Mouse (Mus musculus) hindbrain, embryonic 11.5 days (tissue): ENCODE results near the gene Scrt2. TPM values are rescaled to one million over a fixed set of nuclear protein-coding genes. Genes with fewer than 3 reads are reported as not detected.

ENCODE experiments used
- ATAC-seq: fragments of 200-750 bp; cut with Nextera tagmentation; 2 replicates; pipeline ENCODE4 v1.8.0; 2017; ENCODE audit warnings: mild to moderate bottlenecking, moderate TSS enrichment, moderate library complexity; ENCODE audit not compliant: low FRiP score
- DNase-seq: peaks from one replicate; pipeline ENCODE4 v3.0.0-alpha.2; 2015; ENCODE audit warnings: low spot score
- H3K27ac ChIP-seq: fragments of 300-500 bp; sonication (generic); 2 replicates; pipeline ENCODE4 v1.5.1; 2014; ENCODE audit warnings: mild to moderate bottlenecking, low read depth, low read length
- H3K27me3 ChIP-seq: fragments of 300-500 bp; sonication (generic); 2 replicates; pipeline ENCODE4 v1.6.1; 2014; ENCODE audit warnings: mild to moderate bottlenecking, low read length, moderate library complexity, mixed read lengths; ENCODE audit not compliant: control insufficient read depth, insufficient read depth
- H3K36me3 ChIP-seq: fragments of 300-500 bp; sonication (generic); 2 replicates; pipeline ENCODE4 v1.6.1; 2014; ENCODE audit warnings: mild to moderate bottlenecking, low read length, moderate library complexity, mixed read lengths; ENCODE audit not compliant: control insufficient read depth, insufficient read depth
- H3K4me1 ChIP-seq: fragments of 300-500 bp; sonication (generic); replicated peaks from 2 replicates; pipeline ENCODE4 v1.6.1; 2014; ENCODE audit warnings: low read length, mixed read lengths; ENCODE audit not compliant: control insufficient read depth, insufficient read depth
- H3K4me2 ChIP-seq: fragments of 300-500 bp; sonication (generic); replicated peaks from 2 replicates; pipeline ENCODE4 v1.6.1; 2014; ENCODE audit warnings: mild to moderate bottlenecking, low read depth, low read length
- H3K4me3 ChIP-seq: fragments of 300-500 bp; sonication (generic); 2 replicates; pipeline ENCODE4 v1.5.1; 2014; ENCODE audit warnings: low read depth, low read length
- H3K9ac ChIP-seq: fragments of 300-500 bp; sonication (generic); 2 replicates; pipeline ENCODE4 v1.6.1; 2014; ENCODE audit warnings: low read depth, low read length
- H3K9me3 ChIP-seq: fragments of 300-500 bp; sonication (generic); 2 replicates; pipeline ENCODE4 v1.6.1; 2016; ENCODE audit warnings: low read length; ENCODE audit not compliant: control insufficient read depth
- WGBS: fragments of 180-500 bp; shearing (Covaris S2); extraction: QIAGEN DNeasy Blood & Tissue Kit; methylation state at CpG from one replicate; pipeline ENCODE4 v1.1.7; 2014; 5-methylcytosine and 5-hydroxymethylcytosine counted together
- polyA plus RNA-seq: library from polyadenylated mRNA; unstranded; fragments of >200 nt; fragmentation: Nextera tagmentation; extraction: Ambion mirVana; gene quantifications from 2 replicates; pipeline ENCODE4 v1.2.1, GENCODE M21; 2014

Gene Scrt2
- polyA plus RNA-seq, 1 experiment from 2014 or later = 31.4 TPM

DNA sequence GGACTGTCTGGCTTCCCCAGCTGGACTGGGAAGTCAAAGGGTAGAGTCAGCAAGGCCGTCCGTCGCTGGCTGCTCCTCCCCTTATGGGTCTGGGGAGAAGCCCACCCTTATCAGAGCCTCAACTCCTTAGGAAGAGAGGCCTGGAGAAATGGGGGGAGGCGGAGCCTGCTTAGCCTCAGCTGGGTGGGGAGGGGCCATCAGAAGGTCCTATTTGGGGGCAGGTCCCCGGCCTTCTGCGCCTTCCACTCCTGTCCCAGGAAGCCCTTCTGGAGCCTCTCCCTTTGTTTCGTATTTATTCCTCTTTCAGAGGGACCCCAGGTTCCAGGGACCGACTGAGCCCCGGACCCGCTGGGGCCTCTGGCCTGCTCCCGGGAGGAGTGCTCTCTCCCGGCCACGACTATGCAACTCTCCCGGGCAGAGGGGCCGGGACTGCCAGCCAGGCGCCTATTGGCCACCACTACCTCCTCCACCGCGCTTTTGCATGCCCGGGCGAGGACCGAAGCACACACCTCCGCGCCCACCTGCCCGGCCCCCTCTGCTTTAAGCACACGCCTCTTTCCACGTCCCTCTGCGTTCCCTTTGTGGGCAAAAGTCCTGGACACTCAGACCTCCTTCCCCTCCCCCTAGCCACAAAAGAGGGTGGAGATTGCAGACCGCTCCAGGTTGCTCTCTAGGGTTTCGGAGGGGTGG lies 13.7 kb downstream of the Scrt2 start:
- H3K27me3 ChIP-seq = peaks cover 22% of the 10 kb centered on the region
- H3K36me3 ChIP-seq = no peaks in the 10 kb centered on the region
- ATAC-seq = peak; percentile 16; the same call in 1 of the 2 replicates
- H3K9me3 ChIP-seq = no peaks in the 10 kb centered on the region
- no peak overlapping the region for H3K4me3 ChIP-seq
- 4% methylated on average over 29 of the region's 29 CpGs for WGBS
- H3K27ac ChIP-seq = peak overlapping the region; percentile 85
- H3K4me2 ChIP-seq = no peak overlapping the region
- H3K9ac ChIP-seq = 0 out of 2 replicates have a peak overlapping the region, but pooled peaks have one; percentile 32
- DNase-seq = peak; percentile 48
- peaks cover 7% of the 10 kb centered on the region; the same call in 1 of the 2 replicates for H3K4me1 ChIP-seq

DNA sequence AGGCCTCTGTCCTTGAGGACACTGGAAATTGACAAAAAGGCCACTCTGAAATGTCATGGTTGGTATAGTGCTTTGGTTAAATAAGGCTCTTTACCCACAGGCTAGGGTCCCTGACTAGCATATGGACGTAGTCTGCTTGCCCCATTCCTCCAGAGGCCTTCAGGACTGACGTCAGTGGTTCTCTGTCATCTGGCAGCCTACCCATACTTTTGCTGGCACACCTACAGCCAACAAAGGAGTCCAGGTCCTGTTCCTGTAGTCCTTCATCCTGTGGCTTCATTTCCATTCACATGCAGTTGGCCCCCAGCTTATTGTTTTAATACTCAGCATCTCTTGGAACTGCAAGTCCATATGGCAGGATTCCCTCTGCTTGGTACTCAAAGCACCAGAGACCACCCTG lies 15.6 kb downstream of the Scrt2 start:
- ATAC-seq (0 out of 2 replicates have a peak, but pooled peaks have one; percentile 13), DNase-seq (no peak)
- Histone ChIP-seq H3K9ac (no peak overlapping the region), H3K27me3 (peaks cover 22% of the 10 kb centered on the region), H3K9me3 (no peaks in the 10 kb centered on the region), H3K4me2 (no peak overlapping the region), H3K36me3 (no peaks in the 10 kb centered on the region), H3K4me3 (no peak overlapping the region), H3K27ac (peak overlapping the region; percentile 61), H3K4me1 (0 out of 2 replicates have a peak, but pooled peaks cover 2% of the 10 kb centered on the region)
- 60% methylated on average over 2 of the region's 2 CpGs for WGBS

DNA sequence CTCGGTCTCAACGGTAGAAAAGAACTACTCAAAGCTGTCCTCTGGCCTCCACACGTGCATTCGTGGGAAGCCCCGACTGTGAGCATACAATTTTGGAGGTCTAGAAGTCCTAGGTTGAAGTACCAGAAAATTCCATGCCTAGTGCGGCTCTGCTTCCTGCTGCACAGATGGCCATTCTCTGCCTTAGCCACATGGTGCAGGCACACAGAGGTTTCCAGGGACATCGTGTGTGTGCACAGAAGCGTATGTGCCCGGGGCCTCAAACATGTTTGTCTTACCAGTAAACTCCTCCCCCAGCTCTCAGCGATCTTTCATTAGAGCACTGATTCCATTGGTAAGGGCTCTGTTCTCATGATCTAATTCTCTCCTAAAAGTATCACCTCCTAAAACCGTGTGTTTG lies 16.6 kb downstream of the Scrt2 start:
- ATAC-seq = no peak
- H3K4me2 ChIP-seq = no peak overlapping the region
- WGBS = 74% methylated on average over 11 of the region's 11 CpGs
- 0 out of 2 replicates have a peak, but pooled peaks cover 2% of the 10 kb centered on the region for H3K4me1 ChIP-seq
- no peaks in the 10 kb centered on the region for H3K9me3 ChIP-seq
- DNase-seq = no peak
- no peaks in the 10 kb centered on the region for H3K36me3 ChIP-seq
- H3K9ac ChIP-seq = no peak overlapping the region
- peak overlapping the region; percentile 48; the same call in 1 of the 2 replicates for H3K27ac ChIP-seq
- H3K27me3 ChIP-seq = peaks cover 18% of the 10 kb centered on the region
- H3K4me3 ChIP-seq = no peak overlapping the region

DNA sequence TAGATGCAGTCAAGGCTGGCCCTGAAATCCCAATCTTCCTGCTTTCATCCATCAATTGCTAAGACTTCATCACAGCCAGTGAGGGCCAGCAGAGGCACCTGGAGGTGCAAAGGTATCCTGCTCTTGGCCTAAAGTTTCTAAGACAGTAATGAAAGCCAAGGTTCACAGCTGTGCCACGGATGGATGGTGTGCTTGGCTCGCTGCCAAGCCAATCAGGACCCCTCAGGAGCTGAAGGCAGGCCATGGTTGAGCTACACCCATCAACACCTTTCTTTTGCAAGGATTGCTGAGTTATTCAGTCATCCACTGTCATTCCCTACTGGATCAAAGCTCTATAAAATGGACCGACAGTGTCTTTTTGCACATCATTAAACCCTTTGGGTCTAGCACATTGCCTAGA lies 18.2 kb downstream of the Scrt2 start:
- peaks cover 4% of the 10 kb centered on the region; the same call in 1 of the 2 replicates for H3K27me3 ChIP-seq
- ATAC-seq (no peak), DNase-seq (no peak)
- 67% methylated on average over 3 of the region's 3 CpGs for WGBS
- no peak overlapping the region for H3K4me3 ChIP-seq
- no peak overlapping the region for H3K9ac ChIP-seq
- H3K27ac ChIP-seq = no peak overlapping the region
- no peaks in the 10 kb centered on the region for H3K4me1 ChIP-seq
- H3K36me3 ChIP-seq = no peaks in the 10 kb centered on the region
- H3K4me2 ChIP-seq = no peak overlapping the region
- H3K9me3 ChIP-seq = no peaks in the 10 kb centered on the region

DNA sequence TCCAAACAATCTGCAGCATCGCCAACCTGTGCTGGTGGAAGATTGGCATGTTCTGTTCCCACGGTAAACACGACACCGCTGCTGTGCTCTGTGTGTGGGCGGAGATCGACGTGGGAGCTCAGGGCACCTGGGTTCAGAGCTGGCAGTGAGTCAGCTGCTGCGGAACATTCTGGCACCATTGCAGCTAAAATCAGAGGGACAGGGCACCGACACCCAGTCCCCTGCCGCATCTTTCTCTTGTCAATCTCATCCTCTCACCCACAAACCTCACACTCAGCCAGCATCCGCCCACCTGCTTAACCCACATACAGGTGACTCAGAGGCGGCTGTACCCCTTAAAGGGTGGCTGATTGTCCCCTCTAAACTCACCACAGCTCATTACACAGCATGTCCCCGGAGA lies 20.4 kb downstream of the Scrt2 start:
- H3K9ac ChIP-seq = no peak overlapping the region
- H3K27me3 ChIP-seq = no peaks in the 10 kb centered on the region
- H3K4me2 ChIP-seq = no peak overlapping the region
- no peak overlapping the region for H3K27ac ChIP-seq
- H3K36me3 ChIP-seq = no peaks in the 10 kb centered on the region
- ATAC-seq (no peak), DNase-seq (no peak)
- H3K4me3 ChIP-seq = no peak overlapping the region
- no peaks in the 10 kb centered on the region; the same call in 1 of the 2 replicates for H3K4me1 ChIP-seq
- H3K9me3 ChIP-seq = no peaks in the 10 kb centered on the region
- 79% methylated on average over 13 of the region's 13 CpGs for WGBS

DNA sequence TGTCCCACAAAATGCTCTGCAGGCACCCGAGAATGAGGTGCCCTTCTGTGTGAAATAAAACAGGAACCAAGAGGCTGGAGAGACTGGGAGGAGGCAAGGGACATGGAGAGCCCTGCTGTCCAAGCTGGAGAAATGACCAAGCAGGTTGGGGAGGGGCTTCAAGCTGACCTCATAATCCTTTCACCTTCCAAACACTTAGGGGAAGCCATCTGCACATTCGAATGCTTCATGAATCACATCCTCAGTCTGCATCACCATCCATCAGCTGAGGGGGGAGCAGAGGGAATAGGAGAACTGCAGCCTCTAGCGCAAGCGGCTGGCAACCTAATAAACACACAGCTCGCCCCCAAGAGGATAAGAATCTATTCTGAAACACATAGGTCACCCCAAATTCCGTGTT lies 21.0 kb downstream of the Scrt2 start:
- Histone ChIP-seq H3K4me2 (no peak overlapping the region), H3K4me3 (no peak overlapping the region), H3K4me1 (no peaks in the 10 kb centered on the region; the same call in 1 of the 2 replicates), H3K27ac (0 out of 2 replicates have a peak overlapping the region, but pooled peaks have one; percentile 25), H3K36me3 (no peaks in the 10 kb centered on the region), H3K9ac (no peak overlapping the region), H3K9me3 (no peaks in the 10 kb centered on the region), H3K27me3 (no peaks in the 10 kb centered on the region)
- DNase-seq = no peak
- no peak for ATAC-seq
- 68% methylated on average over 6 of the region's 6 CpGs for WGBS

DNA sequence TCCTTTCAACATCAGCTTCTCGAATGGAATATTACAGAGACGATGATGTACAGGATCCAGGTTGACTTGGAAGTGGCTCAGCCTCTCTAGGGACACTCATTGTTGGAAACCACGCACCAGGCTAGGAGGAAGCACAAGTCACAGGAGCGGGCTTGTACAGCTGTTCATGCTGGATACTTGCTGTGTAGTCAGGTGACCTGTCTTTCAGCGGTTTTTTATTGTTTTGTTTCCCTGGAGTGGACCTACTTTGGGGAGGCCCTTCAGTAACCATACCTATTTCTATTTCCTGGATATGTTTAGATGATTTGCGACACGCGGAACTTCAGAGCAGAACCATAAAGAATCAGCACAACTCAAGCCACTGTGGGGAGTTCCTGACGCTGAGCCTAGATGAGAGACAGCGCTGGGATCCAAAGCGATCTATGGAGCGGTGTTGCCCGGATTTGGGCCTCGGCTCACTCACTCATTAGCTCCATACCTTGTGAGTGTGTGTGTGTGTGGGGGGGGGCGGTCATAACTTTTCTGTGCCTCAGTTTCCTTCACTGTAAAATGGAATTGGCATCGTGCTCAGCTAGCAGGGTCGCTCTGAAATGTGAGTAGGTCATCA lies 23.5 kb downstream of the Scrt2 start:
- Histone ChIP-seq H3K9ac (no peak overlapping the region; the same call in 1 of the 2 replicates), H3K4me1 (no peaks in the 10 kb centered on the region; the same call in 1 of the 2 replicates), H3K27ac (no peak overlapping the region), H3K4me2 (peak overlapping the region; percentile 64), H3K27me3 (no peaks in the 10 kb centered on the region), H3K36me3 (no peaks in the 10 kb centered on the region), H3K4me3 (peak overlapping the region; percentile 63), H3K9me3 (no peaks in the 10 kb centered on the region)
- ATAC-seq = peak; percentile 38
- WGBS = 17% methylated on average over 17 of the region's 17 CpGs
- no peak for DNase-seq

DNA sequence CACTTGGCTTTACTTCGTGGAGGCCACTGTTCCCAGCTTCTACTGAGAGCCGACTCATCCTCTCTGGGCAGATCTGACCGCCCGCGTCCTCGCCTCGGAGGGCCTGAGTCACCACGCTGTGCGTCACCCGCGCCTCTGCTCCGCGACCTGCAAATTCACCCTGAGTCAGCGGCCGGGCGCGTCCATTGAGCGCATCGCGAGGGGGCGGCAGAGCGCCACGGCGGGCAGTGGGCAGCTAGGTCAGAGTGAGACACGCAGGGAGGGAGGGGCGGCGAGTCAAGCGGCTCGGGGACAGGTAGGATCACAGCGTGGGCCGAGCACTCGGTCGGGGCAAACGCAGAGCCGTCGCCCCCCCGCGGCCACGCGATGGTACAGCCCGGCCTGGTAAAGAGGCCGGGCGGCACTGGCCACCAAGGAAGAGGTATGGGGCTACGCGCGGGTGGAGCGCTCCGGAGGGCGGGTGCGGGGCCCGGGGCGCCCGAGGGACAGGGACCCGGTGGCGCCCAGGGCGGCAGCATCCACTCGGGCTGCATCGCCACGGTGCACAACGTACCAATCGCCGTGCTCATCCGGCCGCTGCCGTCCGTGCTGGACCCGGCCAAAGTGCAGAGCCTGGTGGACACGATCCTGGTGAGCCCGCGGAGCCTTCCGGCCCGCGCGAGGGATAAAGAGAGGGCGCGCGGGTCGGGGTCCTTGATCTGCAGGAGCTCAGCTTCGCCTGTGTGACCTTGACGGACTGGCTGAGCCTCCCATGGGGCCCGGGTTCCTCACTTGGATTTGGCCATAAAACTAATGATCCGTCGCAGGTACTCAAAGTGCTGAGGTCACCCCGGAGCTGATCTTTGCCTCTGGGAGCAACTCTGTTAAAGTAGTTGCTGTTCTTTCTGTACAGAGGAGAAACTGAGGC lies 24.2 kb downstream of the Scrt2 start, which contains the start of gene Srxn1:
Gene Srxn1 (plus strand): TSS at position 199 of the 907 bp plus-strand sequence.
- peak within 1 kb of the TSS; percentile 64 for H3K4me2 ChIP-seq
- ATAC-seq (peak; percentile 89), DNase-seq (peak; percentile 86)
- peak within 1 kb of the TSS; percentile 79 for H3K27ac ChIP-seq
- H3K36me3 ChIP-seq = no peaks in the 10 kb centered on the region
- 2% methylated on average over 75 of the region's 84 CpGs for WGBS
- H3K9me3 ChIP-seq = no peaks in the 10 kb centered on the region
- H3K27me3 ChIP-seq = no peaks in the 10 kb centered on the region
- H3K4me1 ChIP-seq = no peaks in the 10 kb centered on the region; the same call in 1 of the 2 replicates
- peak within 1 kb of the TSS; percentile 63 for H3K4me3 ChIP-seq
- H3K9ac ChIP-seq = peak within 1 kb of the TSS; percentile 69
